Mouse (Mus musculus): ENCODE measurements around the gene Sec31b. TPM values are rescaled to one million over a fixed set of nuclear protein-coding genes. Genes with fewer than 3 reads are reported as not detected.

Sec31b gene
- total and polyA plus RNA-seq, 3 experiments: 0.12 to 1.2 TPM; not detected in 1

- TF ChIP-seq SMC3 (IDR thresholded peaks at IDR 0.05; ENCODE audit: low read depth, low read length) (no peak), ZMIZ1 (IDR thresholded peaks at IDR 0.05; ENCODE audit: low read depth, low read length) (no peak), EP300 (IDR thresholded peaks at IDR 0.05; ENCODE audit: low read depth in 1 of 2, low read length in 2 of 2) (no peak), MEF2A (IDR thresholded peaks at IDR 0.05; ENCODE audit: extremely low read depth, insufficient replicate concordance, low read depth, low read length, poor library complexity, severe bottlenecking) (no peak)
- no peak for DNase-seq (ENCODE audit: low read depth, low spot score)
- no peaks in the 10 kb centered on the region for H3K9me3 ChIP-seq (replicated peaks; ENCODE audit: insufficient read depth, low read length)
- no peak overlapping the region for H3K9ac ChIP-seq (ENCODE audit: control insufficient read depth, low read depth, low read length, poor library complexity, severe bottlenecking)
- H3K4me3 ChIP-seq (ENCODE audit: control insufficient read depth in 1 of 2, insufficient read depth in 1 of 2, low read depth in 2 of 2, low read length in 2 of 2): no peak overlapping the region
- H3K27ac ChIP-seq (ENCODE audit: control insufficient read depth, low read depth, low read length): no peak overlapping the region
- peaks cover 19% of the 10 kb centered on the region for H3K79me2 ChIP-seq (ENCODE audit: control insufficient read depth, insufficient read depth, low read length, poor library complexity)
- H3K36me3 ChIP-seq (ENCODE audit: control insufficient read depth in 1 of 2, insufficient read depth in 2 of 2, low read length in 2 of 2): peaks cover 16 to 19% of the 10 kb centered on the region in 2 experiments
- H3K27me3 ChIP-seq (ENCODE audit: control insufficient read depth in 1 of 2, insufficient read depth in 2 of 2, low read length in 2 of 2): no peaks in the 10 kb centered on the region
- H3K4me1 ChIP-seq (ENCODE audit: control insufficient read depth in 1 of 2, insufficient read depth in 2 of 2, low read length in 2 of 2): peaks cover 2 to 9% of the 10 kb centered on the region in 2 experiments; a peak in 3 of 4 replicates
Measured at GRCm38 (mm10) chr19:44564006-44564405, 18.3 kb upstream of the Sec31b start.

DNA sequence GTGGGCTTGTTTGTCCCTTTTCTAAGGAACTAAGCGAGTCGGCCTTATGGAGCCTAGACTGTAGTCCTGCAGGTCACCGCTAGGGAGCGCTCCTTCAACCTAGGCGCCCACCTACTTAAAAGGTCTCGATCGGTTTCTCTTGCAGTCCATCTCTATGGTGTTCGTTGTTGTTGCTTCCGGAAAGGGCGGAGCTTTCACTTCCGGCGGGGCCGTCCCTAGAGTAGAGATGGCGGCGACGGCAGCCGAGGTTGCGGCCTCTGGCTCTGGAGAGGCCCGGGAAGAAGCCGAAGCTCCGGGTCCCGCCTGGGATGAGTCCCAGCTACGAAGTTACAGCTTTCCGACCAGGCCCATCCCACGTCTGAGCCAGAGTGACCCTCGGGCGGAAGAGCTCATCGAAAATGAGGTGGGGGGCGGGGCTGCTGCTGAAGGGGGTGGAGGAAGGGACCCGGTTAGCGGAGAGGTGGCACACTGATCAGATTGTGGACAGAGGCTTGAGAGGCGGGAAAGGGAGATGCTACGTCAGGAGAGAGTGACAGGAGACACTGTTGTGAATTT is 17.1 kb upstream of the Sec31b start, which contains the start of gene Hif1an:
Gene Hif1an (plus strand): TSS at position 199 of the 555 bp plus-strand sequence.
- peaks cover 19% of the 10 kb centered on the region for H3K79me2 ChIP-seq (ENCODE audit: control insufficient read depth, insufficient read depth, low read length, poor library complexity)
- peak within 1 kb of the TSS; percentile 80 to 87 for H3K4me3 ChIP-seq (ENCODE audit: control insufficient read depth in 1 of 2, insufficient read depth in 1 of 2, low read depth in 2 of 2, low read length in 2 of 2)
- H3K36me3 ChIP-seq (ENCODE audit: control insufficient read depth in 1 of 2, insufficient read depth in 2 of 2, low read length in 2 of 2): peaks cover 7 to 19% of the 10 kb centered on the region in 2 experiments
- DNase-seq (ENCODE audit: low read depth, low spot score): peak; percentile 100
- H3K4me1 ChIP-seq (ENCODE audit: control insufficient read depth in 1 of 2, insufficient read depth in 2 of 2, low read length in 2 of 2): peaks cover 2 to 9% of the 10 kb centered on the region in 2 experiments; a peak in 3 of 4 replicates
- H3K9me3 ChIP-seq (replicated peaks; ENCODE audit: insufficient read depth, low read length): no peaks in the 10 kb centered on the region
- H3K9ac ChIP-seq (ENCODE audit: control insufficient read depth, low read depth, low read length, poor library complexity, severe bottlenecking): peak within 1 kb of the TSS; percentile 88
- peak within 1 kb of the TSS; percentile 71 for H3K27ac ChIP-seq (ENCODE audit: control insufficient read depth, low read depth, low read length)
- no peaks in the 10 kb centered on the region for H3K27me3 ChIP-seq (ENCODE audit: control insufficient read depth in 1 of 2, insufficient read depth in 2 of 2, low read length in 2 of 2)
- TF ChIP-seq MXI1 (IDR thresholded peaks at IDR 0.05; ENCODE audit: low read depth, low read length) (peak; percentile 71), NRF1 (IDR thresholded peaks at IDR 0.05; ENCODE audit: insufficient read depth, low read depth, low read length, poor library complexity, severe bottlenecking) (0 out of 2 replicates have a peak, but pooled peaks have one; percentile 21), USF2 (IDR thresholded peaks at IDR 0.05; ENCODE audit: borderline replicate concordance in 1 of 2, insufficient read depth in 1 of 2, low read depth in 1 of 2, low read length in 2 of 2) (no peak), CHD2 (IDR thresholded peaks at IDR 0.05; ENCODE audit: low read length) (no peak), CTCF (IDR thresholded peaks at IDR 0.05 in 2 of 3, conservative IDR thresholded peaks at IDR 0.05 in 1 of 3; ENCODE audit: control insufficient read depth in 1 of 3, insufficient read depth in 1 of 3, low read depth in 2 of 3, low read length in 3 of 3, poor library complexity in 1 of 3, severe bottlenecking in 1 of 3) (peak; percentile 96 to 100 (median 97)), MYB (IDR thresholded peaks at IDR 0.05; ENCODE audit: low read depth, low read length) (no peak), TBP (IDR thresholded peaks at IDR 0.05; ENCODE audit: low read depth, low read length) (peak; percentile 95), MAZ (IDR thresholded peaks at IDR 0.05; ENCODE audit: low read depth, low read length) (peak; percentile 89; the same call in 1 of the 2 replicates), MEF2A (IDR thresholded peaks at IDR 0.05; ENCODE audit: extremely low read depth, insufficient replicate concordance, low read depth, low read length, poor library complexity, severe bottlenecking) (no peak), CHD1 (IDR thresholded peaks at IDR 0.05; ENCODE audit: low read depth, low read length) (no peak), MAFK (IDR thresholded peaks at IDR 0.05; ENCODE audit: borderline replicate concordance, low read depth, low read length) (no peak), EP300 (IDR thresholded peaks at IDR 0.05; ENCODE audit: low read depth in 1 of 2, low read length in 2 of 2) (no peak; a peak in 1 of 4 replicates), ELF1 (IDR thresholded peaks at IDR 0.05; ENCODE audit: low read depth, low read length) (peak; percentile 86), BHLHE40 (IDR thresholded peaks at IDR 0.05; ENCODE audit: borderline replicate concordance, low read depth, low read length) (peak; percentile 49; the same call in 1 of the 2 replicates), RAD21 (IDR thresholded peaks at IDR 0.05; ENCODE audit: low read depth, low read length) (no peak), ZC3H11A (IDR thresholded peaks at IDR 0.05; ENCODE audit: low read depth, low read length) (no peak), ZMIZ1 (IDR thresholded peaks at IDR 0.05; ENCODE audit: low read depth, low read length) (peak; percentile 94), SMC3 (IDR thresholded peaks at IDR 0.05; ENCODE audit: low read depth, low read length) (peak; percentile 20; the same call in 1 of the 2 replicates), MYC (IDR thresholded peaks at IDR 0.05; ENCODE audit: low read depth, low read length) (peak; percentile 62; the same call in 1 of the 2 replicates), MAX (IDR thresholded peaks at IDR 0.05; ENCODE audit: low read length) (no peak), ETS1 (IDR thresholded peaks at IDR 0.05; ENCODE audit: low read depth, low read length) (peak; percentile 48; the same call in 1 of the 2 replicates), SIN3A (IDR thresholded peaks at IDR 0.05; ENCODE audit: low read length) (peak; percentile 95), USF1 (IDR thresholded peaks at IDR 0.05; ENCODE audit: low read depth, low read length) (no peak), JUND (IDR thresholded peaks at IDR 0.05; ENCODE audit: low read depth, low read length) (no peak), GATA1 (IDR thresholded peaks at IDR 0.05; ENCODE audit: low read depth, low read length) (0 out of 2 replicates have a peak, but pooled peaks have one; percentile 43), E2F4 (IDR thresholded peaks at IDR 0.05; ENCODE audit: borderline replicate concordance, low read depth, low read length) (no peak), KAT2A (conservative IDR thresholded peaks at IDR 0.05; ENCODE audit: low read depth, low read length) (no peak; the same call in 1 of the 2 replicates), TAL1 (IDR thresholded peaks at IDR 0.05; ENCODE audit: low read length) (no peak), TCF12 (IDR thresholded peaks at IDR 0.05; ENCODE audit: low read depth, low read length) (peak; percentile 77)

All from MEL (cell line).